Mouse (Mus musculus) brain, adult 10 weeks (tissue): Measurements from ENCODE around the gene Piezo1. TPM values are rescaled to one million over a fixed set of nuclear protein-coding genes. Genes with fewer than 3 reads are reported as not detected.

ENCODE experiments used
- polyA plus RNA-seq: library from polyadenylated mRNA; stranded (reverse); fragments of 350-450 nt; fragmentation: Illumina TruSeq; extraction: RNeasy Lipid Tissue Mini Kit (QIAGEN cat#74804); gene quantifications from one replicate; pipeline ENCODE4 v1.2.3, GENCODE M21; 2015; ENCODE audit warnings: low read depth, low replicate concordance

The Piezo1 gene
- polyA plus RNA-seq, result 3.5 TPM

DNA sequence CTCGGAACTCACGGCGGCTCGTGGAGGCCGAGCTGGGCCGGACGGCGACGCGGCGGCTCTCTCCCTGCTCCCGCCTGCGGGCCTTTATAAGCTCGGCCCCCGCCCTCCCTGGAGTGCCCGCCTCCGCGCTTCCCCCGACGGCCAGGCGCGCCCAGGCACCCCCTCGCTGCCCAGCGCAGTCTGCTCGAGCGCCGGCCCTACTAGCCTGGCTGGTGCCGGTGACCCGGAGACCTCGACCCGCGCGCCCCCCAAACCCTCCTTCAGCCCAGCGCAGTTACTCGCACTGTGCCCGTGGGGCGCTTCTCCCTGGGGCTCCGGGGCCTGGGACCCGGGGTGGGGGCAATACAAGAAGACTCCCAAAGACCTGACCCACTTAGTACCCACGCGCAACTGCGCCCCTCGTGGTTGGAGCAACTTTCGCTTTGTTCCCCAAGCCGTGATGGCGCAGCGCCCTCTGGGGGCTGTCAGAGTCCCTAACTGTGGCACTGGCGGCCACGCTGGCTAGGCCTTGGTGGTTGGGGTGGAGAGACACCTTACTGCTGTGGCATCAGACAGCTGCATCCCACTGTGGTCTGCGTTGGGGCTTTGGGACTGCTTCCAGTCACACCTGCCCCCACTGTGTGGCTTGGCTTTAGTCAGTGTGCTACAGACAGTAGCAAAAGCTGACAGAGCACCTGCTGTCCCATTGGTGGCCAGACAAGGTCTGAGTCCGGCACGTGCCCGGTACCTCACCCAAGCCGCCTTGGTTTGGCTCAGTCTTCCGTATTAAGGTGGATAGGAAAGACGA, at the start of gene Piezo1:
Gene Piezo1 (minus strand): TSS at position 65 of the 787 bp plus-strand sequence.

GRCm38 (mm10) chr8:122576648-122577022, 25.5 kb upstream of the Piezo1 start, which contains the start of gene Aprt:
TSS of gene Aprt (minus strand) at chr8:122576909.

DNA sequence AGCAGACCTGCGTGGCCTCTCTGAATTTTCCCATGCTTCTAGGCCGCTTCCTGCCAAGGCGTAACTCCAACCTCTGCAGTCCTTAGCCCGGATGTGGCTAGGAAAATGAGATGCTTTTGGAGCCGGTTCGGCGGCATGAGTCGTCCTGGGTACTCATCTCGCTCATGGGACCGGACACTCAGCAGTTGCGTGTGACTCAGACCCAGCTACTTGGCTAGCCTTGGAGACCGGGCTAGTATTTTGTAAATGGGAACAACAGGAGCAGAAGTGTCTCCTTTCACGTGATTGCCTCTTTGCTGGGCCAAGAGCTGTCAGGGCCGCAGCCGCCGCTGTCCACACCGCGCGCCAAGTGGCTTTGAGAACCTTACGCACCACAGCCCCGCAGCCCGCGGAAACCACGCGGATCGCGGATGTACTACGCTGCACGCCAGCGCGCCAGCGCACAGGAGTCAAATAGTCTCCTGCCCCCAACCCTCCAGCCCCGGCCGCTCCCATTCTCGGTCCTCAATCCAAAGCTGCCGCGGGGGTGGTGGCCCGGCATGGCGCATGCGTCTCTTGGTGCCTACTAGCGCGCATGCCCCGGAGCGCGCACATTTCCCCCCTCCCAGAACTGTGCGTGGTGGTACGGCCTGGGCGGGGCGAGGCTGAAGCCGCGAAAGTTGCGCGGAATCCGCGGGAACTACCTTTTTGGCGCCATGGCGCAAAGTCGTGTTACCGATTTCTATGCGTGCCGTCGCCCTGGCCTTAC, 16.4 kb upstream of the Piezo1 start, which contains the start of gene Cdt1:
Gene Cdt1 (plus strand): TSS at position 655 of the 748 bp plus-strand sequence.

DNA sequence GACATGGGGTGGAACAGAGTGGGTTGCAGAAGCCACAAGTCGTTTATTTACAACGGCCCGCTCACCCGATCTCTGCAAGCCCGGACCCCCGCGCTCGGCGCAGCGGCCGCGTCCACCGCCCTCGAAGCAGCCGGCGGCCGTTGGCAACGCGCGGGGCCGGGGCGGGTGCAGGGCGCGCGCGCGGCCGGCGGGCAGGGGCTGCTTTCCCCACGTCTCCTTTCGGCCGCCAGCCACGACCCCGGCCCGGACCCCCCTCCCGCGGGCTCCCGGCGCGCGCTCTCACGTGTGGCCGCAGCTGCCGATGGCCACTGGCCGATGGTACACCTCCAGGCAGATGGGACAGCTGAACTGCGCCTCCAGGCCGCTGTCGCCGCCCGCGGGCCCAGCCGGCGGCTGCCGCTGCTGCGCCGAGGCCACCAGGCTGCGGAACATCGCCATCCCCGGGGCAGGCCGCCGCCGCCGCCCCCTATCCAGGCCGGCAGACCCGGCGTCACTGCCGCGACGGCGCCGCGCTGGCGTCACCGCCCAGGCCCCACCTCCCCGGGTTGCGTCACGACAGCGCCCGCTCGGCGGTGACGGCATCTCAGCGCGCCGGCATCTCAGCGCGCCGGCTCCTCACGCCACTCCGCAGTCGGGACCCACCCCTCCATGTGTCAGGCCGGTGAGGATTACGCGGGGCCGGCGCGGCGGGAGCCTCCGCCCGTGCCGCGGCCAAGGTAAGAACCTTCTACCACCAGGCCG, 75.4 kb downstream of the Piezo1 start, which contains the start of the genes Rnf166 and Ctu2:
Gene Rnf166 (minus strand): TSS at position 485 of the 741 bp plus-strand sequence.
Gene Ctu2 (plus strand): TSS at position 564 of the 741 bp plus-strand sequence.

DNA sequence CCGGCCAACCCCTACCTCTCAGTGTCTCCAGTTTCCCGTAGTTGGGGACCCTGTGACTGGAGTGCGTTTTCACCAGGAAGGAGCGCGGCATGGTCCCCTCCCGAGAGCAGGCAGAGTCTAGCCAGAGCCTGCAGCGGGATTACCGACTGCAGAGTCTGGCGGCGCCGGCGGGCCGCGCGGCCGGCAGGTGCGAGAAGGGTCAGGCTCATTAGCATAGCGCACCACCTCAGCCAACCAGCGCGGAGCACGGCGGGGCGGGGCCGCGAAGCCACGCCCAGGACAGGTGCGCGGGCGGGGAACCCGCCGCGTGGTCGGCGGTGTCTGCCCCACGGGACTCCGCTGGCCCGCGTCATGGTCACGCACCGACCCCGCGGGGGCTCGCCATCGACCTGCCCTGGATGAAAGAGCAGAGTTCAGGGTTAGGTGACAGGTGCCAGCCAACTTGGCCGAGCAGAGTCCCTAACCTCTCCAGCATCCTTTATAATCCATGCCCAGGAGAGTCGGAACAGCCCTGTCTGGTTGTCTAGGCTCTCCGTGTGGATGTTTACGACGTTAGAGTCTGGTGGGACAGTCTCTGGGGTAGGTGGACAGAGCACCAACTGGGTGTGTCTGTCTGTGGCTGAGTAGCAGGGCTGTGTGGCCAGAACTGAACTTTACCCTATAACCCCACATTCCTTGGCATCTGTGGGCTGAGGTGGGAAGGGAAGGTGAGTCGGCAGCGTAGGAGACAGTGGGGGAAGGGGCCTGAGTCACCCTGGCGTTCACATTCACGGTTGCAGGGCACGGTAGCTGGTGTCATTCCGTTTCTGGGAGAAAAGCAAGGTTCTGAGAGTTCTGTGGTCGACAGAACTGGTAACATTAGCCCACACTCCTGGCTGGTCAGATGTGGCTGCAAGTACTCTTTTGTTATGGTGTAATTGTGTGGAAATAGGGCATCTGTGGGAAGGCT, 90.3 kb downstream of the Piezo1 start, which contains the start of gene Snai3:
Gene Snai3 (minus strand): TSS at position 210 of the 949 bp plus-strand sequence.

DNA sequence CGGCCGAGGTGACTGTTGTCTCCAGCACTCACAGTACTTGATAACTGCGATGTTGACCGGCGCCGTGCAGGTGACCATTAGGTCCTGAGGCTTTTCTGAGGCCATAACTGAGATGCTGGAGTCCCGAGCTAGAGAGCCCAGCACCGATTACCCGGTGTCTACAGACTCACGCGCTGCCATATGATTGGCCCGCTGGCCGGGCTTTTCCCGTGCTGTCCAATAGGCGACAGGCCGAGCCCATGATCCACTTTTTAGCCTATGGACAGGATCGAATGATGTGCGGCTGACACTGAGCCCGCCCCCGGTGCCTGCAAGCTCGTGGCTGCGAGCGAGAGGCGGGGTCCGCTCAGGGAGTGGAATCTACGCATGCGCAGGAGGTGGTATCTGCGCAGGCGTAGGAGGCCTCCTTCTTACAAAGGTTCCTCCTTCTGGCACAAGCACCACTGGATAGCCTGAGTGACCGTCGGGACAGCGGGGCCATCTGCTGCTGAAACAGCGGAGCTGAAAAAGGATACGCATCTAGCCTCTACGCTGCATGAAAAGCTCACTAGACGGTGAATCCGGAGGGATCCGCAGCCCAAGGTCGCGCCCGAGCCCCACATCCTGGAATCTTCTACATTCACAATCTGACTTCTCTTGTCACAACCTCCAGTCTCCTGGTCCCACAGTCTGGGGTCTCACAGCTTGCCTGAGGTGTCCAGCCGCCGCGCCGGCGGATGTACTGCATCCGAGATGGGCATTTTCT, 107.7 kb downstream of the Piezo1 start, which contains the start of gene Mvd:
Gene Mvd (minus strand): TSS at position 161 of the 745 bp plus-strand sequence.

DNA sequence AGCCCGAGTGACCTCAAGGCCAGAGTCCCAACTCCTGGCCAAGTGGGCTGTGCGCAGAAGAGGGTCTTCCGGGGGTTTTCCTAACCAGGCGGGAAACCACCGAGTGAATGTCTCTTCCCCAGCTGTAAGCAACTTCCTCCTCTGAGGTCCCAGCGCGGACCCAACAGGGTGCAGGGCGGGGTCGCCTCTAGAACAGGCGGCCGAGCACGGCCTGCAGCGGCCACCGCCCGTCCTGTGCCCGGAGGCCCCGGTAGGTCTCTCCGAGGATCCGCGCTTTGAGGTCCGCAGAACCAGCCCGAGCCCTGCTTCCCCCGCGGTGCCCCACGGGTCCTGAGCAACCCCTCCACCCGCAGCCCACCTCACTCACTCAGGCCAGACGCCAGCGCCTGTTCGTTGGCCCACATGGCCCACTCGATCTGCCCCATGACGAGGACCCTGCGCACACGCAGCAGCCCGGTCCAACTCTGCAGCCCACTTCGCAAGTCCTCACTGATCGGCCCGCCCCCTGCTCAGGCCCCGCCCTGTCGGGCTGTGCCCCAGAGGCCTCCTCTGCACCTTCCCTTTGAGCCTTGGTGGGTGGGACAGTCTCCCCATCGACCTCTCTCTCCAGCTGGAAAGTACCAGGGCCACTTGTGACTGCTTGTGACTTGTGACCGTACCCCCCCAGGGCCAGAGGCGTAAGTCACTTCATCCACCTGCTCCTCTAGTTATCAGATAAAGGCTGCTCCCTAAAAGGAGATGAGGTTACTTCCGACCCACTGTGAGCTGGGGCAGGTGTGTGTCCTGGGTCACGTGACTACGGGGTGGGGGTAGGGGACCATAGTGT, 118.5 kb downstream of the Piezo1 start, which contains the start of gene Cyba:
Gene Cyba (minus strand): TSS at position 488 of the 826 bp plus-strand sequence.

Other genes with a start within 250 kb of the Piezo1 start
- 3.8 TPM for gene Trhr2, start 190.6 kb downstream of the Piezo1 start, polyA plus RNA-seq
- gene Zc3h18, start 174.7 kb downstream of the Piezo1 start, polyA plus RNA-seq, result 24.7 TPM
- not detected for gene Il17c, start 129.3 kb downstream of the Piezo1 start, polyA plus RNA-seq
- gene Cyba, start 118.4 kb downstream of the Piezo1 start, polyA plus RNA-seq, result 20.5 TPM
- 21.9 TPM for gene Mvd, start 107.9 kb downstream of the Piezo1 start, polyA plus RNA-seq
- 0.55 TPM for gene Snai3, start 90.6 kb downstream of the Piezo1 start, polyA plus RNA-seq
- 38.2 TPM for gene Rnf166, start 75.3 kb downstream of the Piezo1 start, polyA plus RNA-seq
- 24.8 TPM for gene Ctu2, start 75.2 kb downstream of the Piezo1 start, polyA plus RNA-seq
- gene Cdt1, start 16.7 kb upstream of the Piezo1 start, polyA plus RNA-seq, result 0.95 TPM
- 61.8 TPM for gene Aprt, start 25.6 kb upstream of the Piezo1 start, polyA plus RNA-seq
- gene Galns, start 60.1 kb upstream of the Piezo1 start, polyA plus RNA-seq, result 4.9 TPM
- 100 TPM for gene Trappc2l, start 60.3 kb upstream of the Piezo1 start, polyA plus RNA-seq
- gene Pabpn1l, start 71.4 kb upstream of the Piezo1 start, polyA plus RNA-seq, result not detected
- gene Cbfa2t3, start 147.8 kb upstream of the Piezo1 start, polyA plus RNA-seq, result 15.0 TPM
- 17.5 TPM for gene Acsf3, start 224.2 kb upstream of the Piezo1 start, polyA plus RNA-seq